Mouse (Mus musculus): Measurements from ENCODE around the gene Tvp23b.

Gene Tvp23b

DNA sequence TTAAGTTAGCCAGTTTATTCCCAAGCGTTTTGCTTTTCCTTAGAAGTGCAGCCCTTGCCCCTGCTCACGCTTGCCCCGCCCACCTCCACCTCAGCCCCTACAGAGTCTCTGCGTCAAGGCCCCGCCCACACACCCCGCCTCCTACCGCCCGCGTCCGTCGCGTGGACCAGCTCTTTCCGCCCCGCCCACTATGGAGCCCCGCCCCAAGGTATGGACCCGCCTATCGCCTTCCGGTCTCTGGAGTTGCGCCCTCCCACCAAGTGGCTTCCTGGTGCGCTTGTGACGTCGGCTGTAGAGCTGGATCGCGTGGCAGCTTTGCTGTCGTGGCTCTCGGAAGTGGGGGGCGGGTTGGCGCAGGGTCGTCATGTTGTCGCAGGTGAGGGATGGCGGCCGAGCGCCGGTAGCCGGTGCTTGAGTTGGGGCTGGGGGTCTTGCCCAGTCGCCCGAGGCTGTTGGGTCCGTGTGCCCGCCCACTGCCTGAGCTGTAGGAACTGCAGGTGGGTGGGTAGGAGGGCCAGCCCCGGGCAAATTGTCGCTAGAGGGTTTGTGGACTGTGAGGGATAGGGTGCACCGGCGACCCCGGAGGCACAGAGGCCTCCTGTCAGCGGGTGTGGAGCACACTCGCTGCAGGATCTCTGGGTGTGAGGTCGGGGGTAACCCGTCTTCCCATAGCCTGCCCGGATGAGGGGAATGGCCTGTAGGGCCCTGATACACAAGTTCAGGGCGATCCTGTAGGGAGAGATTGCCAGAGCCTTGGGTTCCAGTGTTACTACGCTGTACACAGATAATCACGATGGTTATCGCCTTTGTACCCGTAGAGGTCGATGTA, at the start of gene Tvp23b:
Gene Tvp23b (plus strand): TSS at position 236 of the 829 bp plus-strand sequence.
- peak; percentile 98 for DNase-seq (ENCODE audit: low spot score)

DNA sequence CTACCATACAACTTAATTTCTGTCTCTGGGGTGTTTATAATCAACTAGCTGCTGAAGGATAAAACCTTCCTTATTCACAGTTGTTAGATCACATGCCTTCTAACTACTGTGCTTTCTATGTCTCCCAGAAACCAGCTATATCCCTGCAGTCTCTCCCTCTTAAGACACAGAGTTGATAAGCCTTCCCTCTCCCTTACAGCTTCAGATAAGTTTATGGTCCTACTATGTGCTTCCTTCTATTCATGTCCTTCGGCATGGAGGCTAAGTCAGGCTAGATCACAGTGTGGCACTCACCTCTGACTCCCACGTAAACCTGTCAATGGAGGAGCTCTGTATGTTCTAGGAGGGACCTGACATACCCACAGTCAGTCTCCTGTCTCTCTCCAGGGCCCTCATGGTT, 48.9 kb upstream of the Tvp23b start:
- no peak for DNase-seq (ENCODE audit: low spot score)

DNA sequence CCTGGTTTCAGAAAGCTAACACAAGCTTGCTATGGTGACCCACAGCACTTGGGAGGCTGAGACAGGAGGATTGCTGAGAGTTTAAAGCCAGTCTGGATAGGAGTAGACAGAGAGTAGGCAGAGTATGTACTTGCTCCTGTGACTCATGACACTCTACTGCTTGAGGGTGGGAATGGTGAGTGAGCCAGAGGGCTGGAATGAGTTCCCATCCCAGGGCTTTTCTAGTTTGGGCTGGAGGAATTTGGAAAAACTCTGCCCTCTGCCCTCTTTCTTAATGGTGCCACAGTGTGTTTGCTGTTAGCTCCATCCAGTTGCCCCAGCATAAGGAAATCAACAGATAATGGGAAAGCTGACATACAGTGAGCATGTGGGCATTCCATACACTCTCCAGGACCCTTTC, 47.3 kb upstream of the Tvp23b start:
- peak; percentile 50 for DNase-seq (ENCODE audit: low spot score)

DNA sequence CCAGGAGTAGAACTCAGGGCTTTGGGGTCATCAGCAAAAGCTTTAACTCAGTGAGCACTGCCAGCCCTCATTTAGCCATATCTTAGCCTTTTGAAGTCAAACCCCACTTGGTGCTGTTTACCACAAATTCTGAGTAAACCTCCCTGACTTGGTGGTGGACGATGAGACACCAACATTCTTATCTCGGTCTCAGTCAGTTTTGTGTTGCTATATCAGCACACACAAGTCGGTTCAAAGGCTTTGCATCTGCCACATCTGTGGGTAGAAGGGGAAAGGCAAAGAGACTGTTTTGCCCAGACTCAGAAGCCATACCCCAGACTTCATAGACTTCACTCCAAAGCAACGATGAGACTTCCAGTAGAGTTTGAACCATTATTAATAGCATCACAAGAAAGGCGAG, 34.7 kb upstream of the Tvp23b start:
- DNase-seq (ENCODE audit: low spot score): no peak

DNA sequence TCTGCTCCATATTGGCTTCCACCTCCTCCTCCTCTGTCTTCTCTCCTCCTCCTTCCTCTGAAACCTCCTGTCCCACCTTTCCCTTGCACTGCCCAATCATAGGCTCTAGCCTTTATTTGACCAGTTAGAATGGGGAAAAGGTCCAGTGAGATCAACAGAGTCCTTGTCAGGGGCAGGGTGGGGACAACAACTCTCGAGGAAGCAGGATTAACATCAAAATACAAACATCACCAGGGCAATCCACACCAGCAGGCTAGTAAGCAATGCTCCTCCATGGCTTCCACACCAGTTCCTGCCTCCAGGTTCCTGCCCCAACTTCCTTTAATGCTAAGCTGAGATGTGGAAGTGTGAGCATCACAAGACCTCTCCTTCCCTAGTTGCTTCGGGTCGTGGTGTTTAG, 33.5 kb upstream of the Tvp23b start:
- DNase-seq (ENCODE audit: low spot score): no peak

DNA sequence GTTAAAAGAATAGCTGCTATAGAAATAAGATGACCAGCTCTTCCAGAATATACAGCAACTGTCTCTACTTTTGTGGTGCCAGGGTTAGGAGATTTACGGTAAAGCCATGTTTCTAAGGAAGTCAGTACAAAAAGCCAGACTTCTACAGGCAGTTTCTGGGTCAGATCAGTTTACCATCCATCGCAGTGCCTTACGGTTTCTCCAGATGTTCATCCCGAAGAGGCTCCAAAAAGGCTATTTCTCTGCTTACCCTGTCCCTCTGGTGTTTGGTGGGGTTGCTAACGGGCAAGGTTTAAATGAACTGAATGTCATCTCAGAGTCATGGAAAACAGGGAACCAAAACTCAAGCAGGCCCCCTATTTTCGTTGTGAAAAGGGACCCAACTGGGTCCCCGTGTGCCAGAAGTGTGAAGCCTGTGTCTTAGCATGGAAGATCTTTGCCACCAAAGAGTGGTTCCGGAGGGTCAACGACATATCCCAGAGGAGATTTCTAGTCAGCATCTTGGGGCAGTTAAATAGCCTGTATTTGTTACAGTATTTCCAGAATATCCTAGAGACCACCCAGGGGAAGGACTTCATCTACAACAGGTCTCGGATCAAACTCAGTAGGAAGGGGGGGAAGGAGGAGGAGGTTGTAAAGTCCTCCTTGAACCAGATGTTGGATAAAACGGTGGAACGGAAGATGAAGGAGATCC, 32.1 kb upstream of the Tvp23b start, which contains the start of gene Fbxw10:
Gene Fbxw10 (plus strand): TSS at position 109 of the 694 bp plus-strand sequence.
- DNase-seq (ENCODE audit: low spot score): peak; percentile 43

DNA sequence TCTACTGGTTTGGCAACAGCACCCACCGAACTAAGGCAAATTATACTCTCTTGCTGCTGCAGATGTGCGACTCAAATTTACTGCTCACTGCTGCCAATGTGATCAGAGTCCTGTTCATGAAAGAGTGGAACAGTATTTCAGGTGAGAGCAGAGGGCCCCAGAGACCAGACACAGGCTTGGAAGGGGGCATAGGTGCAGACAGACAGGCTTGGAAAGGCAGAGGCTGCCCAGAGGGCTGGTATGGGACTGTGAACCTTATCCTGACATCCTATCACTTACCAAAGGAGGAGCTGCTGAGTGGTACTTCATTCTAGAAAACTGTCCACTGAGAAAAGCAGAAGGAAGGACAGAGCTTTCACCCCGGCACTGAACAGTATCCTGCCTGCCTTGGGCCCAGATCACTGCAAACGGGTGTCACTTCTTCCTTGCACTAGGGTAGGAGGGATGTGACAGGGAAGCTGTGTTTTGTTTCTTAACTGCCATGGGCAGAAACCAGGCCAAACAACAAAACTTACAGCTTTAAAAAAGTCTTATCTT, 31.5 kb upstream of the Tvp23b start:
- DNase-seq (ENCODE audit: low spot score): no peak

DNA sequence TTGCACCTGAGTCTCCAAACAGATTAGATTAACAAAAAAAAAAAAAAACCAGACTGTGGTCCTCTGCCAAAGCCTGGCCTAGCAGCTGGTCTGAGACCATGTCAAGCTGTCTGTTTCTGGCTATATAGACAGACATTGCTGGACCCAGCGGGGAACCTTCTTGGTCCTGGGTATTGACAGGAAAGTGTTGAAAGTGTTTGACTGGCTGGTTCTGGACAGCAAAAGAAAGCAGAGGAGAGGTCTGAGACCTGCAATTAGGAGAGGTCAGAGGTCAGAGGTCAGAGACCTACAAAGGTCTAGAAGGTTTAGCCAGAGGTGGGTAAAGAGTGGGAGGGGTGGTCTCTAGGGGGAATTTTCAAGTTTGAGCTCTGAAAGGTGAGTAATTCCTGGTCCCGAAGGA, 31.0 kb upstream of the Tvp23b start:
- no peak for DNase-seq (ENCODE audit: low spot score)

DNA sequence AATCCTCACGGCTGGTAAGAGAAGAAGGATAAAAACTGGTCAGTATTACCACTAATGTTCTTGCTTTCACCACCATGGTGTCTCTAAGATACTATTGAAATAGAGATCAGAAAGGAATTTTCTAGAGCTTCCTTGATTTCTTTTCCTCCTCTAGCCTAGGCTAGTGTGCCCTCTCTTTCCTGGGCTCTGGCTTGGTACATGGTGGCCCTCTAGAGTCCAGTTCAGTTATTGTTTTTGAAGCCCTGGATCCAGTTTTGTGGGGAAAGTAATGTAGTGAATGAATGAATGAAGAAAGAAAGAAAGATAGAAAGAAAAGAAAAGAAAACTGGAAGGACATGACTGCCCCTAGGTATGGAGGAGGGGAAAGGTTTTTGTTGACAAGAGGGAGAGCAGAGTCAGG, 28.1 kb upstream of the Tvp23b start:
- peak; percentile 69 for DNase-seq (ENCODE audit: low spot score)

DNA sequence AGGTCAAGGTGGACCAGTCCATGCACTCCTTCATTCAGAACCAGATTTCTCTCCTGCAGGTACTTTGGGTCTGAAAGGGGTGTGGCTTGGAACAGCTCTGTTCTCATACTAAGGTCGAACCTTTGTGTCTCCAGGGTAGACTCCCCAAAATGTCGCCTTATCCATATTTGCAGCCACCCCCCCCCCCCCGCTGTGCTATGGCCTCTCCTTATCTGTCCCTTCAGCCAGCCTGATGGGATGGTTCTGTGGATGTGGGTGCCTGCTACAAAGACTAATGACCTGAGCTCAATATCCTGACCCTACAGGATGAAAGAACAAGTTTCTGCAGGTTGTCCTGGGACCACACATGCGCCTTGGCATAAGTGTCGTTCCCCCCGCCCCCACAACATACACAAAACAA, 25.9 kb upstream of the Tvp23b start:
- DNase-seq (ENCODE audit: low spot score): no peak

DNA sequence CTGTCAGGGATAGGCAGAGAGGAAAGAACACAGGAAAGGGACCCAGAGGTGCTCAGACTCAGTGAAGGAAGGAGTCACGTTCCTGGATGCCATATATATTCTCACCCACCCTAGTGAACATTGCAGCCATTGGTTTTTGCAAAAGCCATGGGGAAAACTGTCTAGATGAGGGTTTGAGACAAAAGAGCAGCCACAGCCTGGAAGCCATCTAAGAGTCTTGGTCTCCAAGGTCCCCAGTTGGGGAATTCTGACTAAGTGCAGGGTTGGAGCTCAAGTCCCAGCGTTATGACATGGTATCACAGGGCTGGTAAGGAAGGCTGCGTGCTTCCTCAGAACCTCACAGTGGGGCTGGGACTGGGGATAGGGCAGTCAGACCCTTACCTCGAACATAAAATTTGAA, 13.7 kb upstream of the Tvp23b start:
- DNase-seq (ENCODE audit: low spot score): no peak

DNA sequence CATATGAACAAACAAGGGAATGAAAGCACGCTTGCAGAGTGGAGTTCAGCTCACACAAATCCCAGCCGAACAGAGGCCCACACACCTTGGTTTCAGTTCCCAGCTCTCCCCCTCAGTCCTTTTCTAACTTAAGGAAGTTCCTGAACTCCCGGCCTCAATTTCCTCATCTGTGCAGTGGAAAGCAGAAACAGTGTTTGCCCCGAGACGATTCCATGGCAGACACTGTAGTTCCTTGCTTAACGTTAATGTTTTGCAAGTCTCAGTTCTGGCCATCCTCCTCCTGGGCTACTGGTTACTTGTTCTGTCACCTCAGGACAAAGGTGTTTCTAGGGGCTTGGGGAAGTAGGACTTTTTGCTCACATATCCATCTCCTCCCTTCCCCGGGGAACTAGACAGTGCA, 12.6 kb upstream of the Tvp23b start:
- DNase-seq (ENCODE audit: low spot score): no peak

DNA sequence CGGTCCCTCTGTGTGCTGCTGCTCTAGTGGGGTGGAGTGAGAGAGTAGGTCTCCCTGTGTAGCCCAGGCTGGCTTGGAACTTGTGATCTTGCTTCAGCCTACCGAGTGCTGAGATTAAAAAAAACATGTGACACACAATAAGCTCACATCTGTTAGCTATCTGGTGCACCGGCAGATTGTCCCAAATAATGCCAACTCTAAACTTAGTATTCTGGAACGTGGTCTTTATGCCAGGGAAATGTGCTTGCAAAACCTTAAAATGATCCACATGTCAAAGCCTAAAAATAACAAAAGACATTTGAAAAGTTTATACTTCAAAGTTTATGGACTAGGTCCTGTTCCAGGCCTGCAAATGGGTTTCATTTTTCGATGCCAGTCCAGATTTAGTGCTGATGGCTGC, 10.1 kb upstream of the Tvp23b start:
- DNase-seq (ENCODE audit: low spot score): peak; percentile 24

DNA sequence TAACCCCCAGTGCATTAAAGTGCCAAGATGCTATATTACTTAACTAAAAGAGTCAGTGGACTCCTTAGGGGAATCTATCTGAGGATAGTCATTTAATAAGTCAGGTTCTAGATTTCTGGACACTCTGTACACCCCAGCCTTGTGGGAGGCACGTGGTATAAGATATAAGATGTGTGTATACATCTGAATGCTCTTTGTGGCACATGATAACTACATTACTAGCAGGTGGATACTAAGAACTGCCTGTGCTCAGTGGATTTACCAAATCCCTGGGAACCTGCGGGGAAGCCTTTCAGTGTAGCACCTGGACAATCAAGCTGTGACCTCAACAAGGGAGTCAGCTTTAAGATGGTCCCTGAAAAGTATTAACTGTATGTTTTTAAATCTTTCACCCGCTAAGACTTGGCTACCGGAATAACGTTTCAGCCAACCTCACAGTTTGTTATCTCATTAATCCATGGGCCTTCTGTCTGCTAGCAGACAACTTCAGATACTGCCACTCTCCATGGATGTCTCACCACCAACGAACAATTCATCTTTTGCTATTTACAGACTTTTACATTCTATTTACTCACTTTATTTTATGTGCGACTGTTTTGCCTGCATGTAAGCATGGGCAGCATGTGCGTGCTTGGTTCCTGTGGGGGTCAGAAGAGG, 9.4 kb upstream of the Tvp23b start:
- no peak for DNase-seq (ENCODE audit: low spot score)

DNA sequence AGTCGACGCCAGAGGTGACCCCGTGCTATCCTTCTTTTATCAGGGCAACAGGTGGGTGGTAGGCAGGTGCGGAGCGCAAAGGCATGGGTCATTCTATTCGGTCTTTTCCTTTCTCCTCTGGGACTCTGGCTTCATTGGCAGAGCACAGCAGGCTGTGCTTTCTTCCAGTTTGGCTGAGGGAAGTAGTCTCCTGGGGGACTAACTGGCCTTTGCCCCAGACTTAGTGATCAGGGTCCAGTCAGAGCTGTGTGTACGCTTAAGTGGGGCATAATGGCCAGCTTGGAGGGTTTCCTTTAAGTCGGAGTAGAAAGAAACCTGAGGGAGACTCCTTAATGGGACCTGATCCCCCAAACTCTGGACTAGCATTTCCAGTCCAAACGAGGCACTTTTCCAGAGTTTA, 5.8 kb upstream of the Tvp23b start:
- no peak for DNase-seq (ENCODE audit: low spot score)

DNA sequence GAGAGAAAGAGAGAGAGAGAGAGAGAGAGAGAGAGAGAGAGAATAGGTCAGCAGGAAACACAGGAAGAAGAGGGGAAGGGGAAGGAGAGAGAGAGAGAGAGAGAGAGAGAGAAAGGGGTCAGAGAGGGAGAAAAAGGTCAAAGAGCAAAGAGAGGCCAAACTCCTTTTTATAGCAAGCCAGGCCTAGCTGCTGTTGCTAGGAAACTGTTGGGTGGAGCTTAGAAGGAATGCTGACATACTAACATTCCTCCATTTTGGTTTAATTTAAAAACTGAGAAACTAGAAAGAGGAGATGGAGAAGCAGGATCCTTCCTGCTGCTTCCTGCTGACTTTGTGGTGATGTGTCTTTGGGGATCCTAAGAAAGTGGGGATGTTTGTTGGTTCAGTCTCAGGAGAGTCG, 3.6 kb upstream of the Tvp23b start:
- DNase-seq (ENCODE audit: low spot score): no peak

DNA sequence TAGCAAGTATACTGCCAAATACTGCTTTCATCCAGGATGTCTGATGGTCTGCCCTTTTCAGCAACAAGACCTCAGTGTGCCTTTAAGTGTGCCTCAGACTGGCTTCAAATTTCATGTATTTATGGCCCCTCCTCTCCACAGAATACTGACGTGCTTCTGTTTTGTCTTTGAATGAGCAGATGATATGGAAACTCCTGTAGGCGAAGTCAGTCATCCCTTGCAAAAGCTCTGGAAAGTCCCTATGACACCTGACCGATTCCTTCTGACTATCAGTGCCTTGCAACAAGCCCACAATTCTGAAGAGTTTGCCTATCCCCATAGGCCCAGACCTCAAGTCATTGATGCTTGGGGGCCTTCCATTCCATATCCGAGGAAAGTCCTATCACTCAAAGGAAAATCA, 2.8 kb upstream of the Tvp23b start:
- no peak for DNase-seq (ENCODE audit: low spot score)

DNA sequence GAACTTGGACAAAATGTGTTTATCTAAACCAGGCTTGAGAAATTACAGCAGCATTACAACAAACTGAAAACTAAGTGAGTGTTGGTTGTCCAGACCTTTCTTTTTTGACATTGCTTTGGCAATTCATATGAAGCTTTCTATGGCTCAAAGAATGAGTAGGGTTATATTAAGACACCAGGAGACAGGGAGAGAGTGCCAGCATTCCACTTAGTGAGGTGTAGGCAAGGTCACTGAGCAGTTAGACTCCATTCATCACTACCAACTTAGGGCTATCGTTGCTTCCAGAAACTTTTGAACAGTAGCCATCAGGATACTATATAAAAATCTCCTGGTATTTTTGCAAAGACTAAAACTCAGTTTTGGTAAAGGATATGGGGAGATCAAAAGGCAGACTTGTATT, 1.9 kb upstream of the Tvp23b start:
- no peak for DNase-seq (ENCODE audit: low spot score)

DNA sequence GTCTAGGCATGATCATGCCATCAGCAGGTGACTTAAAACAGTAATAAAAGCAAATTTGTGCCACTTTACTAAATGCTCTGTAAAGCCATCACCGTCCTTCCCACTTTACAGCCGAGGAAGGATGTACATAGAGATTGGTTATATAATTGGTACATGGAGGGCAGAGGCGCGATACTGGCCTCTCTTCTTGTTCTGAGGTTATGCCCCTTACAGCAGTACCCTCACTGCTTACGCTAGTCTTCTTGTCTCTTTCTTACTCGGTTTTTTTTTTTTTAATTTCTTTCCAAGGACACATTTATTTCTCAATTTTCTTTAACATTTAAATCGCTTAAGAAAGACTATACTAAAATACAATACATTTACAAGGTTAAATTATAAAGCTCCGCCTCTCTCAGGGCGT, 527 bp upstream of the Tvp23b start:
- DNase-seq (ENCODE audit: low spot score): no peak

DNA sequence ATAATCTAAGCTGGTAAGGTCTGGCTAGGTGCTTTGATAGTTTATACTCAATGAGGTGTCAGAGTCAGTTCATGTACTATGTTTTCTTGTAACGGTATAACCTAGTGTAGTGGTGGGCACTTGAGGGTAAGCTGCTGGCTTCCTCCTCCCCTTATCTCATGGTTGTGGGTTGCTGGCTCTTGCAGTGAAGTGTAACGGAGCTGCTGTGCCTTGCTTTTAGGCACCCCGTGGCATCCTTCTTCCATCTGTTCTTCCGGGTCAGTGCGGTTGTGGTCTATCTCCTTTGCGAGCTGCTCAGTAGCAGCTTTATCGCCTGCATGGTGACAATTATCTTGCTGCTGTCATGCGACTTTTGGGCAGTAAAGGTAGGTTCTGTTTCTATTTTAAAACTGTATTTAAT, 4.2 kb downstream of the Tvp23b start:
- no peak for DNase-seq (ENCODE audit: low spot score)

DNA sequence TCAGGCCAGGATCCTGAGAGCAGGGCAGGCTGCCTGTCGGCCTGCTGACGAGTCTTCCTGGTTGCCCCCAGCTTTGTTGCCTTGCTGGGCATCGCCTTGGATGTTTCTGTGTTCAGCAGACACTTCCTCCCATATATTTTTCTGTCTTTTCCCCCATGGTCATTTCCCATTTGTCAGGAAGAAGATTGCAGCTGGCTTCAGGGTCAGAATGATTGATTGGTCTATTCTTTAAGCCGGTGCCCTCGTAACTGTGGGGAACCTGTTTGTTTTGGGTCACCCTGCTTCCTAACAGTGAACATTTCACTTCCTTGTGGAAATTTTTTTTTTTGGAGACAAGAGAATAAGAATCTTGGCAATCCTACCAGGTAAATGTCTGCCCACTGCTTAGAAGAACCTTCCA, 6.1 kb downstream of the Tvp23b start:
- no peak for DNase-seq (ENCODE audit: low spot score)

DNA sequence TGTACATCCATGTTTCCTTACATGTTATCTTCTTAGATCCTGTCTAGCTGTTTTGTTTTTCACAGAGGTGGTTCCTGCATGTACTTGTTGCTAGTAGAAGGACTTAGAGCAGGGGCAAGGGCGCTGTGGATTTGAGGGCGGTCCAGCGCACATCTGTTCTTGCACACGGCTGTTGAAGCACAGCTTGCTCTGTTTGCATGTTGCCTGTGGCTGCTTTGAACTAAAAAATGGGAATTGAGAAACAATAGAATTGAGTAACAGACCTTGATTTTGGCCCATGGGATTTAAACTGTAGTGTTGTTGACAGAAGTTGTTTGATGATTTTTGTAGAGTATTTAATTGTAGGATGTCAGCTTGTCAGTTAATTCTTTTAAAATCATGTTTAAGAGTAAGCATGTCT, 11.5 kb downstream of the Tvp23b start:
- DNase-seq (ENCODE audit: low spot score): no peak

DNA sequence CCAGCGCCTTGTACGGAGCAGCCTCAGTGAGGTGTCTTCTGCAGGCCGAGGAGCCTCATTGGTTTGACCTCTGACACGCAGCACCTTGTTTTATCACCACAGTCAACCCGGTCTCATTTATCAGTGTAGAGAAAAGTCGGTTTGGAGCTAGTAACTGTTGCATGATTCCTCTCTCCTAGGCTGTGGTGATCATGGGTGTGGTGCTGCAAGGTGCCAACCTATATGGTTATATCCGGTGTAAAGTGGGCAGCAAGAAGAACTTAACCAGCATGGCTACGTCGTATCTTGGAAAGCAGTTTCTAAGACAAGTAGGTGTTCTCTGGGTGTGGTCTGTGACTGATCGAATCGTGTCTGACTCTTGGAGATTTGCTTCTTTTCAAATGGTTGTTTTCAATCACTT, 12.5 kb downstream of the Tvp23b start:
- no peak for DNase-seq (ENCODE audit: low spot score)
